Mouse (Mus musculus): ENCODE results near the gene 4930523C07Rik. TPM values are rescaled to one million over a fixed set of nuclear protein-coding genes. Genes with fewer than 3 reads are reported as not detected.

The 4930523C07Rik gene
- polyA plus RNA-seq, 1 experiment from 2014 or later: 2.7 TPM

GRCm38 (mm10) chr1:160078882-160079661 lies 34.9 kb downstream of the 4930523C07Rik start:
- 78% methylated on average over 14 of the region's 14 CpGs for WGBS
- H3K9me3 ChIP-seq: no peaks in the 10 kb centered on the region
- no peak overlapping the region for H3K27ac ChIP-seq (replicated peaks)
- no peak for ATAC-seq (ENCODE audit: low FRiP score, low read depth)
- H3K4me2 ChIP-seq (replicated peaks): no peak overlapping the region
- H3K27me3 ChIP-seq: no peaks in the 10 kb centered on the region
- no peaks in the 10 kb centered on the region for H3K4me1 ChIP-seq
- H3K9ac ChIP-seq (replicated peaks): no peak overlapping the region
- no peak overlapping the region for H3K4me3 ChIP-seq
- no peaks in the 10 kb centered on the region for H3K36me3 ChIP-seq

DNA sequence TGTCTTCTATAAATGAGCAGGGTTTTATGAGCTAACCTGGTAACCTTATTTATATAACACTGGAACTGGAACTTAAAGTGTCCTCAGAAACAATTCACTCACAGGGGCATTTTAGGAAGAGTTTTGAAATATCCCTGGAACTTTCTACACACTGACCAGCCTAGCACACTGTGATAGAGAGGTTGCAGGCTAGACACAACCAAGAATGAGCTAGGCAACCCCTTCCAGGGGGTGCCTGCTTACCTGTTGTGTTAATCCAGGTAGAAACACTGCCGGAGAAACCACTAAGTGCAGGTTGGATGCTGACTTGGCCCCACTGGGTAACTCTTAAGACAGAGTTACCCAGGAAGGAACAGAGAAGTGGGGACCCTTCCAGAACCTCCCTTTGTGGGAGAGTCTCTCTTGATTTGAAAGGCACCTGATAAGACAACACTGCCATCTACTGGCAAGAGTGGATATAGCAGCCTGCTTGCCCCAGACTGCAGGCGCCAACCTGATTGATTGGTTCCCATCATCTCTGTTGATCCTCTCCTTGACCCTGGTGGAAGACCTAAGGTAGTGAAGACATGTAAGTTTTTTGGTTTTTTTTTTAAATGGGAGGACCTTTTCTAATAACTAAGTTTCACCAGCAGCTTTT lies 36.7 kb downstream of the 4930523C07Rik start:
- Histone ChIP-seq H3K9ac (replicated peaks) (no peak overlapping the region), H3K9me3 (no peaks in the 10 kb centered on the region), H3K27me3 (no peaks in the 10 kb centered on the region), H3K4me1 (no peaks in the 10 kb centered on the region), H3K4me3 (no peak overlapping the region), H3K36me3 (no peaks in the 10 kb centered on the region), H3K27ac (replicated peaks) (no peak overlapping the region), H3K4me2 (replicated peaks) (no peak overlapping the region)
- ATAC-seq (ENCODE audit: low FRiP score, low read depth): 0 out of 2 replicates have a peak, but pooled peaks have one; percentile 45
- 33% methylated on average over 2 of the region's 2 CpGs for WGBS

GRCm38 (mm10) chr1:160082647-160083046 lies 38.5 kb downstream of the 4930523C07Rik start:
- Histone ChIP-seq H3K27me3 (no peaks in the 10 kb centered on the region), H3K27ac (replicated peaks) (no peak overlapping the region), H3K36me3 (no peaks in the 10 kb centered on the region), H3K9me3 (no peaks in the 10 kb centered on the region), H3K4me1 (no peaks in the 10 kb centered on the region), H3K9ac (replicated peaks) (no peak overlapping the region), H3K4me3 (no peak overlapping the region), H3K4me2 (replicated peaks) (no peak overlapping the region)
- WGBS: 85% methylated on average over 1 of the region's 1 CpGs
- ATAC-seq (ENCODE audit: low FRiP score, low read depth): no peak

DNA sequence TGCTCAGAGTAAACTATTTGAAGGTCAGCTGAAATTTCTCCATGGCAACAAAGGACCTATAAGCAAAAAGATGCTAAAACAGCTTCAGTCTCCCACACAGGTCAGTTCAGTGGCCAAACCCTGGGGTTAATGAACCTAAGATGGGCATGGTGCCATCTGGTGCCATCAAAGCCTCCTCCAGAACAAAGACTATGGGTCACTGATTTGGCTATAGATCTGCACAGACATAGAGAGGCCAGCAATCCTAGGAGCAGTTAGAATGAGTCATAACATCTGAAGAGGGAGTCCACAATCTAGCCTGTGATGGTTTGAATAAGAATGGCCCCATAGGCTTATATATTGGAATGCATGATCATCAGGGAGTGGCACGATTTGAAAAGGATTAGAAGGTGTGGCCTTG lies 40.1 kb downstream of the 4930523C07Rik start:
- H3K9ac ChIP-seq (replicated peaks): no peak overlapping the region
- H3K4me2 ChIP-seq (replicated peaks): no peak overlapping the region
- H3K9me3 ChIP-seq: no peaks in the 10 kb centered on the region
- no peak overlapping the region for H3K4me3 ChIP-seq
- no peak overlapping the region for H3K27ac ChIP-seq (replicated peaks)
- H3K36me3 ChIP-seq: no peaks in the 10 kb centered on the region
- H3K4me1 ChIP-seq: no peaks in the 10 kb centered on the region
- 86% methylated on average over 1 of the region's 1 CpGs for WGBS
- no peak for ATAC-seq (ENCODE audit: low FRiP score, low read depth)
- no peaks in the 10 kb centered on the region for H3K27me3 ChIP-seq

DNA sequence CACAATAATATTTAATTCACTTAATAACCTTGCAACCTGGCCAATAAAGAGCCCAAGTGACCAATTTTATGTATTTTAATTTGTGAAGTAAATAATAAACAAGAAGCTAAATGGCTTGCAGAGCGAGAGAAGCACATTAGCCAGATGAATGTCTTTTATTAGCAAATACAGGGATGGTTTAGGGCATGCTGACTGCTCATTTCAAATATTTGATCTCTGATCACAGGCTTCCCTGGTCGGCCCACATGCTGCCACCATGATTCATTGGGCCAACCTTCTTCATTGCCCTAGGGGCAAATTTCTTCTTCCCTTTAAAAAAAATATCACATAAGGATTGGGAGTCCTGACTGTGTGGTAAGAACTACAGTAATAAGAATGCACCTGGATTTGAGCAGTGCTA lies 42.5 kb downstream of the 4930523C07Rik start:
- Histone ChIP-seq H3K27me3 (no peaks in the 10 kb centered on the region), H3K4me3 (no peak overlapping the region), H3K36me3 (no peaks in the 10 kb centered on the region), H3K27ac (replicated peaks) (no peak overlapping the region), H3K4me1 (no peaks in the 10 kb centered on the region), H3K9me3 (no peaks in the 10 kb centered on the region), H3K9ac (replicated peaks) (no peak overlapping the region), H3K4me2 (replicated peaks) (no peak overlapping the region)
- WGBS: 85% methylated on average over 2 of the region's 2 CpGs
- no peak for ATAC-seq (ENCODE audit: low FRiP score, low read depth)

DNA sequence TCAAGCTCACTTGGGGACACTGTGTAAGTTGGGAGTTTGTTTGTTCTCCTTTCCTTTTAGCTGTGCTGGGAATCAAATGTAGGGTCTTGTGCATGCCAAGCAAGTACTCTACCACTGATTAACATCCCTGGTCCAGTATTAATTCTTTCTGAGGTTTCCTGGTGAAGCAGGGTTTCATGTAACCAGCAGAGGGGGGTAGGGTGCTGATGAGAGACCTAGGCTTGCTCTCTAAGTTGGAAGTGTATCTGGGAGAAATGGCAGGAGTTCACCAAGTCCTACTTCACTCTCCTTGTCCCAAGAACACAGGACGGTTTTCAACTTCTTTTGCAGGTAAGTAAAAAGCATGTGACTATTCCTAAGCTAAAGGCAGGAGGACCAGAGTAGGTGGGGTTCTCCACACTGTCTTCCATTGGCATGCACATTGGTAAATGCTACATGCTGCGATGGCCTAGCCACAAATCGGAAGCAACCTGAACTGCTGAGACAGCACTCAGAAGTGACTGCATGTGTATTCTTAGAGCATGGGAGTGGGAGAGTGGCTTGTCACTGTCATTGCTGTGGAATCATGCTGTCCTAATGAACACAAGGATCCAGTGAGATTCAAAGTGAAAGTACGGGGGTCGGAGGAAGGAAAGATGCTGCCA lies 55.6 kb downstream of the 4930523C07Rik start:
- Histone ChIP-seq H3K27me3 (no peaks in the 10 kb centered on the region), H3K4me3 (no peak overlapping the region), H3K36me3 (no peaks in the 10 kb centered on the region), H3K9me3 (no peaks in the 10 kb centered on the region), H3K4me2 (replicated peaks) (no peak overlapping the region), H3K4me1 (no peaks in the 10 kb centered on the region), H3K27ac (replicated peaks) (no peak overlapping the region), H3K9ac (replicated peaks) (no peak overlapping the region)
- no peak for ATAC-seq (ENCODE audit: low FRiP score, low read depth)
- WGBS: 88% methylated on average over 5 of the region's 5 CpGs

- no peak overlapping the region for H3K4me2 ChIP-seq (replicated peaks)
- no peaks in the 10 kb centered on the region for H3K27me3 ChIP-seq
- no peak for ATAC-seq (ENCODE audit: low FRiP score, low read depth)
- no peak overlapping the region for H3K9ac ChIP-seq (replicated peaks)
- H3K4me3 ChIP-seq: no peak overlapping the region
- no peaks in the 10 kb centered on the region for H3K9me3 ChIP-seq
- no peak overlapping the region for H3K27ac ChIP-seq (replicated peaks)
- 83% methylated on average over 5 of the region's 5 CpGs for WGBS
- H3K36me3 ChIP-seq: no peaks in the 10 kb centered on the region
- H3K4me1 ChIP-seq: no peaks in the 10 kb centered on the region
Observed at GRCm38 (mm10) chr1:160100996-160101395, 56.8 kb downstream of the 4930523C07Rik start.

DNA sequence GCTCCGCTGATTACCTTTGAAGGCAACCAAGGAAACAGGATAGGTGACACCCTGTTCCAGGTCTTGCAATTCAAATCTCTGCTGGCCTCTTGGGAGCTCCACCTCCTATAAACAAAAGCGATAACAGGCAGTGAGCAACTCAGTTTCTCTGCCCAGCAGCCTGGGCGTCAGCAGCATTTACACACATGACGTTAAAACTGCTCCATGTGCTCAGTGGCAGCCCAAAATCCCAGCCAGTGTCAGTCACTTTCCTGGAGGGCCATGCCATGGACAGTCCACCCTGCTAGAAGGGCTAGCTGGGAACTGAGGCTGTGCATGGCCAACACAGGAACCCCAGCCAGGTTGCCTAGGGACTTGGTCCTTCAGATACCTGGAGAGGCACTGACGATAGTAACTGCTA lies 61.2 kb downstream of the 4930523C07Rik start:
- H3K27me3 ChIP-seq: no peaks in the 10 kb centered on the region
- no peaks in the 10 kb centered on the region for H3K9me3 ChIP-seq
- no peaks in the 10 kb centered on the region for H3K4me1 ChIP-seq
- H3K9ac ChIP-seq (replicated peaks): no peak overlapping the region
- H3K27ac ChIP-seq (replicated peaks): no peak overlapping the region
- H3K36me3 ChIP-seq: no peaks in the 10 kb centered on the region
- H3K4me2 ChIP-seq (replicated peaks): no peak overlapping the region
- ATAC-seq (ENCODE audit: low FRiP score, low read depth): no peak
- no peak overlapping the region for H3K4me3 ChIP-seq
- WGBS: 93% methylated on average over 5 of the region's 5 CpGs

DNA sequence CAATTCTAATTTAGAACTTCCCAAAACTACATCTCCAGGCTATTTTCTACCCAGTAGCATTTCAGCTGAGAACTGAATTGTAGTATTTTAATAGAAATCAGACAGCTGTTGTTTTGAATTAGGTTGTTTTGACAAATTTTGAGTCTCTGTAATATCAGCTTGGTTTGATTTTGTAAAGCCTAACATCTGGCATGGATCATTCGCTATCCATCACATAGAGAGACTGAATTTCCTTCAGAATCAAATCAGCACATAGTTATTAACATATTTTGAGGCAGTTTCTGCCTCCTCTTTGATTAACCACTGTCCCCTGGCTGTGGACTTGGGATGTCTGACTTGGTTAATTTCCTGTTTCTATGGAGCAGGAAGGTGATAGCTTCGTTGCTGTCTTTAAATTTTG lies 64.4 kb downstream of the 4930523C07Rik start:
- Histone ChIP-seq H3K4me1 (no peaks in the 10 kb centered on the region), H3K9me3 (no peaks in the 10 kb centered on the region), H3K36me3 (no peaks in the 10 kb centered on the region), H3K27ac (replicated peaks) (no peak overlapping the region), H3K9ac (replicated peaks) (no peak overlapping the region), H3K27me3 (no peaks in the 10 kb centered on the region), H3K4me3 (no peak overlapping the region), H3K4me2 (replicated peaks) (no peak overlapping the region)
- ATAC-seq (ENCODE audit: low FRiP score, low read depth): no peak
- 87% methylated on average over 2 of the region's 2 CpGs for WGBS

- H3K36me3 ChIP-seq: no peaks in the 10 kb centered on the region
- no peak overlapping the region for H3K9ac ChIP-seq (replicated peaks)
- H3K4me2 ChIP-seq (replicated peaks): no peak overlapping the region
- no peaks in the 10 kb centered on the region for H3K9me3 ChIP-seq
- ATAC-seq (ENCODE audit: low FRiP score, low read depth): no peak
- no peaks in the 10 kb centered on the region for H3K27me3 ChIP-seq
- no peak overlapping the region for H3K4me3 ChIP-seq
- 70% methylated on average over 2 of the region's 2 CpGs for WGBS
- H3K27ac ChIP-seq (replicated peaks): no peak overlapping the region
- no peaks in the 10 kb centered on the region for H3K4me1 ChIP-seq
Observed at GRCm38 (mm10) chr1:160123957-160124356, 79.8 kb downstream of the 4930523C07Rik start.

Data from midbrain, embryonic 12.5 days (tissue).